Mouse (Mus musculus) heart, adult 9 months (tissue): Measurements from ENCODE around the gene Cgnl1.

ENCODE experiments used
- DNase-seq, 2 experiments: peaks; one replicate each; pipeline ENCODE4 v3.0.0; 2022; ENCODE audit warnings: low spot score in 2 of 2

The Cgnl1 gene

DNA sequence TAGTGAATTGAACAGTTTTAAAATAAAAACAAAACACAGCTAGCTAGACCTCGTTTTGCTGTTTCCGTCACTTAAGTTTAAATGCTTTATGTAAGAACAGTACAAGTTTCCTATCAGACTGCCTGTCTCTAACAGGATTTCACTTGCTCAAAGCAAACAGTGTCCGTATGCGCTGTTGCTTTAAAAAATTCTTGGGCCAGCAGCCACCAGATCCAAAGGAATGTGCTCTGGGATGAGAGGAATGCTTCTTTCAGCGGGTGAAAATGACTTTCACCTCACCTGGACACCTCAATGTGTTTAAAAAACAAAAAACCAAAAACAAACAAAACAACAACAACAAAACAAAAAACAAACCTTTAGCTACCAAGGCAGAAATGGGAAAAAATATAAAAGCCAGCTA is 54.4 kb downstream of the Cgnl1 start:
- no peak for DNase-seq

DNA sequence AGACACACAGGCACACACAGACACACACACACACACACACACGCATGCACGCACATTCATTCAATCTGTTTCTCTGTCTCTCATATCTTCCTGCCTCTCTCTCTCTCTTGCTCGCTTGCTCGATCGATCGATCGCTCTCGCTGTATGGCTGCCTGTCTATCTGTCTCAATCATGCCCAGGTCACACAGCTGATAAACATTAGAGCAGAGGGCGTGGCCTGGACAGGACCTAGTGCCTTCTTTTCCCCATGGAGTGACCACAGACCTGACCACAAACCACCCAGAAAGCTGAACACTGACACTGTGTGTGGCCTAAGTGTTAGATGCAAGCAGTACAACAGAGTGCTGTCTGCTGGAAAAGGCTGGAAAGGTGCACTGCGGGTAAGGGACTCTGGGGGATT is 60.6 kb downstream of the Cgnl1 start:
- no peak for DNase-seq

DNA sequence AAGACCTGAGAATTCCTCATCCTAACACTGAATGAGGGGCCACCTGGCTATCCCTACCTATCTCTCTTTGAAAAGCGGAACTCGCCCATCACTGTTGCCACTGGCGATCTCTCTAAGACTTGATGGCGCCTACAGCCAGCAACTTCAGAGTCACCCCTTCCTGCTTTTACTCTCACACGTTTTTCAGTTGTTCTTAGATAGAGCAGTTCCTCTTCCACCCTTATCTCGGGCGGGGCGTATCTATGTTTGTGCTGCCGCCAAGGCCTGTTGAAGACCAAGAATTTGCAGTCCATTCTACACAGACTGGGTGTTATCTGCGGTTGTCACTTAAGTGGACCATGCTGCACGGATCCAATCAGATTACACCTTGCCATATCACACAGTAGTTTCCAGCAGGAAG is 62.2 kb downstream of the Cgnl1 start:
- DNase-seq: no peak

DNA sequence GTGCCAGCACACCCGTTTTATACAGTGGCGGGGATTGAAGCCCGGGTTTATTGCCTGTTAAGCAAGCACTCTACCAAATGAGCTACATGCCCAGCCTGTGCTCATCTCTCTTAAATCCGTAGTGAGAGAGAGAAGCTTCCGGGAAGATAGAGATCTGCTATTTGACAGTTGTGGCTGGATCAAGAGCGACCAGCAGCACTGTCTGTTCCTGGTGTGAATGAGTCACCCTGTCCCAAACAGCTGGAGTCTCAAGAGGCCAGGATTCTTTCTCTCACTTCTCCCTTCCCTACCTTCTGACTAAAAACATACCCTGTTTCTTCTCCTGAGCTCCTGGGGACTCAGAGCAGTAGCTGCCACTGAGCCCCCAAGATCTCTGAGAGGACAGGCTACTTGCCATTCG is 63.4 kb downstream of the Cgnl1 start:
- DNase-seq: no peak

DNA sequence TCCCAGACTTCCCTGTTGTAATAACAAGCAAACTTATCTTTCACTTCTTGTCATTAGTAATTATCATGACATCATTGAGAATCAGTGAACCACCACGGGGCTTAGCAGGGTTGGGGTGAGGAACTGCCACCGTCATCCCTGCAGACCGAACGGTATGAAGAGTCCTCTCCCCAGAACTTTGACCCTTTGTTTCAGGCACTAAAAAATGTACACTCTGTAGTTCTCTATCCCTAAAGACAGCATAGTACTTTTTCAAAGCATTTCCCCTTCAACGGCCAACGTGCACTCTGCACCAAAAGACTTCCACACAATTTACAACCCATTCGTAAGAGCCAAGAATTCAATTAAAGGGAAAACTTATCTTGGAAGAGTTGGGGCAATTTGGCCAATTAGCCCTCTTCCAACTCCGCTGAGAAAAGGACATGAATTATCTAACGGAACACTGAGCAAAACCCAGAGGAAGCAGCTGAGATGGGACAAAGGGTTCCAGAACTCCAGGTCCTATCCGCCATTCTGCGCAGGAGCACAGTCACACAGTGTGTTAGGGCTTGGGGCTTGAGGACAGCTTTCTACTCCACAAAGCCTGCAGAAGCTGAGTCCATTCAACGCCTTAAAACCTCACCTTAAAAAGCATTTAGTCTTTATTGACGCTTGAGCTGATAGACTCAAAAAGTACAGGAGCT is 66.9 kb downstream of the Cgnl1 start:
- no peak for DNase-seq

DNA sequence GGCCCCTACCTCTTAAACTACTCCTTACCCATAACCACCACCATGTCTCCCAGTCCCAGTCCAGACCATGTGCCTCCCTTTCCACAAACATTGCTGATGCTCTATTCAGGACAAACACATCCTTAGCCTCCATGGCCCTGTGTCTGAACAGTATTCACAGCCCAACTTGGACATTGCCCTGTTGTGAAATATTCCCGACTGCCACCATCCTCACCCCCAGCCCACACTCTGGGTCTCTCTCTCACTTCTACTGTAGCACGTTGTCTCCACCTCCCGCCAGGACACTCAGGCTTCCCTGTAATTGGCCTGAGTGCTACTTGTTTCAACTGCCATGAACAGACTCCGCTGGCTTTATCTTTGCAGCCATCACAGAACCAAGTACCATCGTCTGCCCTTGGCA is 72.3 kb downstream of the Cgnl1 start:
- DNase-seq: no peak

DNA sequence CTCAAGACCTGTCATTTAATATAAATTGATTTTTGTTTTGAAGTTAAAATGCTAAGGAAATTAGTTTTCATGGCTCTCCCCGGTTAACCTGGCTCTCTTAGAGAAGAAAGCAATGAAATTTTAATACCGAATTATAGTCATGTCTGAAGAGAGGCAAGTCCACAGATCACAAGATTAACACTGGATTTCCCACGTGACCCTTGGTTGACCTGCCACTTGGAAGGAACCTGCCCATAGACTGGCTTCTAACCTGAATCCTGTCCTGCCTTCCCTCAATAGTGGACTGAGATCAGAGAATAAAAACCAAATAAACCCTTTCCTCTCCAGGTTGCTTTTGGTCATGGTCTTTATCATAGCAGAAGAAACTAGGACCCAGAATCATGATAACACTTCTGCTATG is 73.3 kb downstream of the Cgnl1 start:
- DNase-seq: no peak

DNA sequence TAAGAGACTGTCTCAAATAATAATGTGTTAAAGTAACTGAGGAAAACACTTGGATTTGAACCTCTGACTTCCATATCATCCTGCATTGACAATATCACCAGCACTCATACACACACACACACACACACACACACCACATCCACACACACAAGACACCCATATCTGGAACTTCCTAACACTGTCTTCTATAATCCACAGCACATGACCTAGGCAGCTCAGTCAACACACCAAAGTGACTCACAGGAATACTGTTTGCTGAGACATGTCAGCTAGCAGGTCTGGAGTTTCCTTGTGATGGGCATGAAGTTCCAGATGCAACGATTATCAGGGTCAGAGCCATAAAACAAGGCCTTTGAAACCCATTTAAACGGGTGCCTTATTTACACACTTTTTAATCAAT is 74.2 kb downstream of the Cgnl1 start:
- no peak for DNase-seq

DNA sequence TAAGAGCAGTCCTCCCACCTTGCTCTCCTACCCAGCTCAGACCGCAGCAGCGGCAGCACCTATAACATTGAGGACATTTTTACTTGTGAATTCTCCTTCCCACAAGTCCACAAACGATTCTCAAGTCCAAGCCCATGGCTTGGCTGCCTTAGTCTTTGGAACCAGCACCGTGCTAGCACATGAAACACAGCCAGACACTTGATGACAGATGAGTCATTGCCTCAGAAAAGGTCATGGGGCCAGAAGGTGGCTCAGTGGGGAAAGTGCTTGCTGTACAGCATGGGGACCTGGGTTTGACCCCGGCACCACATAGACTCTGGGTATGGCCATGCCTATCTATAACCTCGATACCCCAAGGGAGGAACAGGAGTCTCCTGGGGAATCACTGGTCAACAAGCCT is 74.6 kb downstream of the Cgnl1 start:
- DNase-seq: peak; percentile 57 to 65

DNA sequence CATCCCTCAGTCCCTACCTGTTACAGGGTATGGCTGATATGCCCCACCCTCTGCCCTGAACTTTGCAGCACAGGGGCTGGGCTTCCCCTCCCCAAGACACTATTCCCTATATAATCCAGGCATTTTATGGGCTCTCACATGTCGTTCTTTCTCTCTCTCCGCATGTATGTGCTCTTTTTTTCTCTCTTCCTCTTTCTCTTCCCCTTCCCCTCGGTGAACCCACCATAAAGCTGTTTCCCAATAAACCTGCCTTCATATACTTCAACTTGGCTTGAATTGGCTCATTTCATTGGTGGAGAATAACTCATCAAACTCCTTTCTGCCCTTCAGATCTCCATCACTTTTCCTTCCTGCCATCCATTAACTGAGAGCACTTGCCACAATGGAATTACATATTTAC is 76.3 kb downstream of the Cgnl1 start:
- DNase-seq: no peak

DNA sequence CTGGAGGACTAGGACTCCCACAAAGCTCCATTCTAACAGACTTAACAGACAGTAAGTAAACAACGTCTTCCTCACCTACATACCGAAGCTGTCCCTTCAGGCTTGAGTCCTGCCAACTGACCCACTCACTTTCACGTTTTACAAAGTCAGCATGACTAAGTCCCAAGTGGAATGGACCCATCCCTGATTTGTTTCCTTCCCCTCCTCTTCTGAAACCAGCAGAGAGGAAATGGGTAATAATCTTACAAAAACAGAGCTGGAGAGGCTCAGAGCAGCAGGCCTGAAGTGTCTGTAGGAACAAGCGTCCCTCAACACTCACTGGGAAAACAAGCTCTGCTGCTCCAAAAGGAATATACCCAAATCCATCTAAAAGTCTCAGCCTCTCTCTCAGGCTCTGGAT is 77.2 kb downstream of the Cgnl1 start:
- no peak for DNase-seq

DNA sequence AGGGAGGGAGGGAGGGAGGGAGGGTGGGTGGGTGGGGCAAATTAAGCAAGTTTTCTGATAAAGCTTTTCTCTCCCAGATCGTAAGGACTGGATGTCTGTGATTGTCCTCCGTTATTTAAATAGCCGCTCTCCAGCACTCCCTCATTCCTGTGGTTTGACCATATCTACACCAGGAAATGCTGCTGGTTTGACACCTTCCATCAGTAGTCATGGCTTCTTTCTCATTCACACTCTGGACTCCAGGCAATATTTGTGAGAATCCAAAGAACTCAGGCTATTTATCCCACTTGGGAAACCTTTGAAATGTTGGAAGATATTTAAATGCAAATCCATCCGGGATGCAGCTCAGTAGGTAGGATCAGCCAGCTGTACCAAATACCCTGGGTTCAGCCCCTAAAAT is 77.6 kb downstream of the Cgnl1 start:
- DNase-seq: no peak

DNA sequence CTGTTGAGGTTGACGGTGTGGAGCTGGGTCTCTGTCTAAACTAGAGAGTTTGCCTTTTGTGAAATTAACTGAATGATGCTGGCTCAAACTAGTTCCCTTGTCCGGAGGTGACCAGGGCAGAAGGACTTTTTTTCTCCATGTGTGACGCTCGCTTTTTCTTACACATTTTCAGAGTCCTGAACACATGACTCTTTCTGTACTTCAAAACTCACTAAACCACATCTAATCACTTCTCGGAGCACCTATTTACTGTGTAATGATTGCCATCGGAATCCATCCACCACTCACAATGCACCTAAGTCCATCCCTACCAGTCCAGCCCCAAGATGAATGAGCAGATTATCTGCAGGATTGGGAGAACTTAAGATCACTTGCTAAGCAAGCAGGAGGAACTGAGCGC is 79.2 kb downstream of the Cgnl1 start:
- DNase-seq: no peak

DNA sequence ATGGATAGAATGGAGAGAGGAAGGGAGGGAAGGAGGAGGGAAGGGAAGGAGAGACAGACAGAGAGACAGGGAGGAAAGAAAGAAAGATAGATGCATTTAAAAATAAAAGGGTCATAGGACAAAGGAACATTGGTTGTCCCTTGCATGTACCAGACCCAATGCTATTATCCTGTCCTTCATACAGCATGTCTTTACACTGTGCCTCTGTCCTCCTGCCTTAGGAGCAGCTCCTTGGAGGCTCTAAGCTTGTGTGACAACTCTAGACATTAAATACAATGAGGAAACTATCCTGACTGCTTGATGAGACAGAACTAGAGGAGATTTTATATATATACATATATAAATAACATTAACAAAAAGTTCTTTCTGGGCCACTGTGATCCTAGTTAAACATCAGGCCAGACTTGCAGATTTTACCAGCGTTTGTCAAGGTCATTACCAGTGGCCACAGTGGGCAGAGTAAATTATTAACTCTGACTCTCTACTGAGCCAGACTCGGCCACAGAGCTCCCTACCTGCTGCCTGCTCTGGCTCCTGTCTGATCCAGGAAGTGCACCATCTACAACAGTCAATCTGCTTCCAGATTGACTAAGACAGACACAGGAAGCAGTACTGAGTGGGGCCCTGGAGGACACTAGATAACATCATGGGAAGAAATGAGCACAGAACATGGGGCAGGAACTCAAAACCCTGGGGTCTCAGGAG is 81.9 kb downstream of the Cgnl1 start:
- no peak for DNase-seq

DNA sequence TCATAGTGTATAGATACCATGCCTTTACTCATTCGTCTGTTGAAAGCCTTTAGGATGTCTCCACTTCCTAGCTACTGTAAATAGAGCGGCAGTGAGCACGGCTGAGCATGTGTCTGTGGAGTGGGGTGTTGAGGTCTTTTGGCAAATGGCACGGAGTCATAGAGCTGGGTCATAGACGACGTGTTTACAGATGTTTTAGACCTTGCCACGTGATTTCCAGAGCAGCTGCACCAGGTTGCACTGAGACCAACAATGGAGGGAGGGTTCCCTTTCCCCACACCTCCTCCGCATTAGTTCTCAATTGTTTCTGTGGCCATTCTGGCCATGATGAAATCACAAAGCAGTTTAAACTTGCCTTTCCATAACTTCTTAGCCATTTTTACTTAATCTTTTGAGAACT is 84.9 kb downstream of the Cgnl1 start:
- DNase-seq: peak in 1 of 2 experiments; percentile 42

DNA sequence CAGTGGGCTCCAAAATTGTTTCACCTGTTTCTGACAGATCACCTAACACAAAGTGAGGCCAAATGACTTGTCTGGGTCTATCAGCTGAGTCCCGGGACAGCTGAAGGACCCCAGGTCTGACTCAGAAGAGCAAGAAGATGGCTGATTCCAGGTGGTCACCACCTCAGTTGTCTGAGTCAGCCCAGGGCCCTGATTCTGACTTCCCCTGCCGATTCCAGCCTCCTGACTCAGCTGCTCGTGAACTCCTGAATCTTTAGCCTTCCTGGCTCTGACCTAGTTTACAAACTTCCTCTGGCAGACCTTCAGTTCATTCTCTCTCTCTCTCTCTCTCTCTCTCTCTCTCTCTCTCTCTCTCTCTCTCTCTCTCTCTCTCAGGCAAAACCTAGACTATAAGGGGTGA is 86.6 kb downstream of the Cgnl1 start:
- no peak for DNase-seq

DNA sequence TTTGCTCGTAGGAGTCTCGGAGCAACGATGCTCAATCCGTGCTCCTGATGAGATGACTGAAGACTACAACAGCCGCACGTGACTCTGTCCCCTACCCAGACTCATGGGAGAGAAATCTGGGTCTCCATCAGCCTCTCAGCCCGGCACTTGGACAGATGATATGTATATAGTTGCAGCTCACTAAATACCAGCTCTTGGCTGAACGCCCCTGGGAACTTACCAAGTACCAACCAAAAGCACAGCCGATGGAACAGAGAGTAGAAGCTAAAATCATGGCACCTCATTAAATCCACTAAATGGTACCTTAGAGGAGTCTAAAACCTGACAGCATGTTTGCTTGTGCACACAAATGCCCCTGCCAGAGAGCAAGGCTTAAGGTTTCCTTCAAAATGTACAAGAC is 91.0 kb downstream of the Cgnl1 start:
- no peak for DNase-seq

DNA sequence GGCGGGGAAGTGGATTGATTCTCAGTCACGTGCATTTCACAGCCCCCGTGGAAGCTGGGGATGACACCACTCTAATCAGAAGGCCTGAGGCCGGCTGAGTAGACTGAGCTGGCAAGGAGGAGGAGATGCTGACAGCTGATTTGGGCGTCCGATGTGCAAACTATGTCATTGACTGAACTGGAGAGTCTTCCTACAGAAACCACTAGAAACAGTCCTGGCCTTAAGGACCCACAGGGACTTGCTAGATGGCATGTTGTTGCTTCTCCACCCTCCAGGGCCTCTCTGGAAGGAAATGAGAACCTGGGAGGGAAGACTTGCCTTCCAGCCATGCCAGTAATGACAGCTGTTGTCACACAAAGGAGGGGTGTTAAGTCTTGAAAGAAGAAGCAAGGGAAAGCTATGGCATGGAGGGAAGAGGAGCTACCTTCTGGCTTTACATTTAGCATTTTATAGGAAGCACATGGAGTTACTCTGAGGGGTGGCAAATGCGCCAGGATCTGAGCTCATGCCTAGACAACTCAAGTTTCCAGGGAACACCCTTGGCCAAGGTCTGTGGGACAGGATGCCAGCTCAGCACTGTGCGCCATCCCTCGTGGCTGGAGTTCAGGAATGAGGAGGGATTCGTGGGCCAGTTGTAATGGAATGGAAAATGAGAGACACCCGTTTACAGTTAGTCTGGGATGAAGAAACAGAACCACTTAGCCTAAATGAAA is 92.1 kb downstream of the Cgnl1 start:
- peak; percentile 57 to 67 for DNase-seq

DNA sequence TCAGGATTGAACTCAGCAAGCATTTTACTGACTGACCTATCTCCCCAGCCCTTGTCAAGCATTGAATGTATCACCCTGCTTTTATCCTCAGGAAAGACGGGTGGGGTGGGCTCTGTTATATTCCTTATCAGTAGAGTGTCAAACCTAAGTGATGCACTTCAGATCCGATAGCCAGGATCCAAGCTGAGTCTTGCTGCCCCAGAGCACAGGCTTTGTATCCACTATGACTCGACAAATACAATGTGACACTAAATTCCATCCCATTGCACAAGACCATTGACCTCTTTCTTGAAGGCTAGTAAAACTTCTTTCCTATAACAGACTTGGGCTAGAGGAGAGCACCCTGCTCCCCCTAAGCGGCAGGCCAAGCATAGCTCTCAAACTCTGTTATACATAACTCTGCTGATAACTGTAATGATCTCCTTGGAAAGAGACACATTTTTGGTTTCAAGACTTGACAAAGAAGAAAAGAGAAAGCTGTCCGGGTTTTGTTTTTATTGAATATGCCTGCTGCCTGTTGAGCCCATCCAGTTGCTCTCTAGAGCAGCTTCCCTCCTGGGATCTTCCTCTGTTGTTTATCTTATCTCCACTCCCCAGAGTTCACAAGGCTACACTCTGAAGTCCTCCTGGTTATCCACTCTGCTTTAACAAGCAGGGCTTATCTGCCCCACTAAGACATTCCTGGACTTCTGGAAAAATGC is 94.3 kb downstream of the Cgnl1 start:
- peak; percentile 39 to 49 for DNase-seq

DNA sequence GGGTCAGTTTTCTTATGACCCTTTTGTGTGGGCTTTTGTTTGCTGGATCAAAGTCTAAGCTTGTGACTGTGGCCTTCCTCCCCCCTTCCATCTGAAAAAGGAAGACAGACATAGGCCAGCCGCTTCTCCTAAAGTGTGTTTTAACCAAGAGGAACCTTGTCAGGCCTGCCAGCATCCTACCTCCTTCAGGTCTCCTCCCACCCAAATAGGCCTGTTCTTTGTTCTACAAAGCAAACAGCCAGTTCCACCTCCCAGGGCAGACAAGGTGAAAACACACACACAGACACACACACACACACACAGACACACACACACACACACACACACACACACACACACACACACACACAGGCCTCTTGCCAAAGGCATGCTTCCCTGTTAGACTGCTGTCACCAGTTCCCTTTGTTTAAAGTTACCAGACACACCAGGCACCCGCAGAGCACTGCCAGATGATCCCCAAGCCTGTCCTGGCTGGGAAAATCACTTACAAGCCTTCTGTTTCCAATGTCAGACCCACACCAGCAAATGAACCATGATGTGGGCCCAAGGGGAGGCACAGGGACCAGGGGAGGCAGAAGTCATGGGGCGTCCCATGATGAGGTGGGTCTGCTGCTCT is 95.5 kb downstream of the Cgnl1 start:
- DNase-seq: no peak

DNA sequence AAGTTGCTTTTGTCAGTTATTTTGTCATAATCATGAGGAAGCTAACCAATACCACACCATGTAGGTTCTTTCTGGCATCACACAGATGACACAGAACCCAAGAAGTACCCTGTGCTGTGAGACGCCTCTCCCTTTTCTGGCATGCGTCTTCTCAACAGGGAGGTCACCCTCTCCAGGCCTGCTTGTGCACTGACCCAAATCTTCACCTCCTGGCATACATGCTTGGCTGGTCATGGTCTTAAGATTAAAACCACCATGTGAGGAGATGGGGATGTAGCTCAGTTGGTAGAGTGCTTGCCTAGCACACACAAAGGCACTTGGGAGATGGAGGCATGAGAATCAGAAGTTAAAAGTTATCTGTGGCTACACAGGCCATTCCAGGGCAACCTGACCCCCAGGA is 96.2 kb downstream of the Cgnl1 start:
- DNase-seq: no peak

DNA sequence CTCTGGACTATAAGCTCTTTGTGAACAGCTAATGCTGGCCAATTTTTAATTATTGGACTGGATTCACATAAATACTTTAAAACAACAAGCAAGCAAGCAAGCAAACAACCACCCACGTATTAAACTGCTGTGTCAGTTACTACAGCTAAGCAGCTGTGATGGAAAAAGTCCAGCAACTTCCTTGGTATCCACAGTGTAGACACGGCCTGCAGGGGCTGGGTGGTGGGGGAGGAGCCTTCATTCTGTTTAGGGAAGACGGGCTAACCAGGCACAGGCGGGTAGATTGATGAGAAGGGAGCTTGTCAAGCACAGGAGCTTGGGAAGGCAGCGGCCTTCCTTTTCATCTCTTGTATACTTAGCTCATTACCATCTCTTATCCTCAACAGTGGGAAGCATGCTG is 96.9 kb downstream of the Cgnl1 start:
- DNase-seq: no peak
